Mouse (Mus musculus): ENCODE data around the gene Lmod3. TPM values are rescaled to one million over a fixed set of nuclear protein-coding genes. Genes with fewer than 3 reads are reported as not detected.
A peak's percentile ranks its signal among the peaks of the same experiment; 100 is the strongest.

Lmod3 gene
- total and polyA plus RNA-seq, 2 experiments from 2014 or later, result 0.21 TPM; not detected in 1

DNA sequence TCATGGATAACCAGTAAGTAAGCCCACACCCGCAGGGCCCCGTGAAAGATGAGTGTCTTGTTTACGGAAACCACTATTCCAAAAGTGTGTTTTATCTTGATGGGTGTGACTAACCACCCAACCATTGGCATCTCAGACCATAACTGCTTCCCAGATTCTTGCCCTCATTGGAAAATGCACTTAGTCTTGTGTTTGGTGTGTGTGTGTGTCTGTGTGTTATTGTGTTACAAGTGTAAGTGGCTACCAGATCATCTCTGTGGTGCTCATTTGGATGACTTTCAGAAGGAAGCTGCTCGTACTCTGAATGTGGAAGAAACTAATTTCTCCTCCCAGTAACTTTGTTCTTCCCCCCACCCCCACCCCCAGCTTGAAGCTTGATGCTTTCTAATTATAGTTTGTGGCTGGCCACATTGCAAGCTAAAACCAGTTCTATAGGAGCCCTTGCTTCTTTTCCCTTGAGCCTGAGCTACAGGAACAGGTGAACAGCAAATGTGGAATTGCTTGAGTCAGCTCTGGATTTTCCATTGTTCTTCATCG, 29.6 kb downstream of the Lmod3 start:
- no peaks in the 10 kb centered on the region for H3K9me3 ChIP-seq (ENCODE audit: low read length)
- H3K4me2 ChIP-seq (ENCODE audit: low read depth, low read length), result no peak overlapping the region
- ATAC-seq (no peak), DNase-seq (ENCODE audit: low spot score) (no peak)
- no peak overlapping the region for H3K9ac ChIP-seq (replicated peaks; ENCODE audit: low read length)
- H3K4me1 ChIP-seq (ENCODE audit: insufficient read depth, low read length), result no peaks in the 10 kb centered on the region
- 77% methylated on average over 5 of the region's 5 CpGs for WGBS
- no peaks in the 10 kb centered on the region for H3K27me3 ChIP-seq (ENCODE audit: insufficient read depth, low read length)
- TF ChIP-seq CTCF (IDR thresholded peaks at IDR 0.05; ENCODE audit: low read depth), result no peak
- H3K36me3 ChIP-seq (ENCODE audit: insufficient read depth, low read length), result no peaks in the 10 kb centered on the region
- H3K4me3 ChIP-seq (ENCODE audit: low read length), result no peak overlapping the region
- no peak overlapping the region for H3K27ac ChIP-seq

DNA sequence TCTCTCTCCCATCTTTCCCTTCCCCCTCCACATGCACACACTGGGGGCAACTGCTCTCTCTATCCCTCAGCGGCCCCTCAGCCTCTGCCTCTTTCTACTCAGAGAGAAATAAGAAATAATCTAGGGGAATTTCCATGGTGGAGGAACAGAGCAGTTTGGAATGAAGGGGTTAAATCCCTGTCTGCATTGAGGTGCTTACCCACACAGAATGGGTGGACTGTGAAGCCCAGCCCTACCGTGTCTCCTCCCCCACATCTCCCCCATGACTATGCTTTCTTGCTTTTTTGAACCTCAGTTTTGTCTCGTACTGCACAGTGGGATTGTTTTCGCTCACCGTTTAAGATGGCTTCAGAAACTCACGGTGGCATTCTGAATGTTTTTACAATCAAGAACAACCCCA, 30.2 kb downstream of the Lmod3 start:
- Histone ChIP-seq H3K9ac (replicated peaks; ENCODE audit: low read length) (no peak overlapping the region), H3K36me3 (ENCODE audit: insufficient read depth, low read length) (no peaks in the 10 kb centered on the region), H3K27me3 (ENCODE audit: insufficient read depth, low read length) (no peaks in the 10 kb centered on the region), H3K27ac (no peak overlapping the region), H3K9me3 (ENCODE audit: low read length) (no peaks in the 10 kb centered on the region), H3K4me3 (ENCODE audit: low read length) (no peak overlapping the region), H3K4me2 (ENCODE audit: low read depth, low read length) (no peak overlapping the region), H3K4me1 (ENCODE audit: insufficient read depth, low read length) (no peaks in the 10 kb centered on the region)
- DNase-seq (ENCODE audit: low spot score) (no peak), ATAC-seq (no peak)
- no peak for TF ChIP-seq CTCF (IDR thresholded peaks at IDR 0.05; ENCODE audit: low read depth)
- WGBS, result 49% methylated on average over 6 of the region's 6 CpGs

DNA sequence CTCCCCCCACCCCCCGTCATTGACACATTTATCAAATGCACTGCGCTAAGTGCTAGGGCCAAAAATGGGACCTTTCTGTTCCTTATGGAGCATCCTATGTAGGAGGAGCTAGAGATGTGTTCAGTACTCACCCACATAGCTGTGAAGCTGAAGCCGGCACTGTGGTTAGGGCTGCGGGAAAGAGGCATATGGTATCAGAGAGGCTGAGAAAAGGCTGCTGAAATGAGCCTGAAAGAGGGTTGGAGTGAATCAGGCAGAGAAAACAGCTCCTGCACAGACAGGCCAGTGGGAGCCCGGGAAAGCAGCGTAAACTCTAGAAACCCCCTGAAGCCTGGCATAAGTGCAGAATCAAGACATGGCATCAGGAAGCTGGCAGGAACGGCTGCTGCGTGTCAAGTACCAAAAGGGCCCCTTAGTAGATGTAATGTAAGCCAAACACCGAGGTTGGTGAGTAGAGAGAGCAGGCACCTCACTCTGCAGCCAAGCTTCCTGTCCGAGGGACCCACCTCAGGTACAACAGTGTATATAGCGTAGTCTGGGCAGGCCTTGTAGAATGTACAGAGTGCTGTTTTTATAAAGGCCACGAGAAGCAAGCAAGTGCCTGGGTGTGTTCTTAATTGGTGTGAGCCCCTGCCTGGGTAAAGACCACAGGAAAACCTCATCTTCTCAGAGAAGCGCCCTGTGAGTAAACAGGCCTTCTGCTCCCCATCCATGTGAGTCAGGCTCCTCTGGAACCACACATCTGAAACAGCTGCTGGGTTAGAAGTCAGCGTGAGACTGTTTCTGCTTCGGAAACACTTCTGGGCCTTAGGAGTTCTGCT, 31.1 kb downstream of the Lmod3 start:
- WGBS, result 54% methylated on average over 15 of the region's 15 CpGs
- no peak overlapping the region for H3K9ac ChIP-seq (replicated peaks; ENCODE audit: low read length)
- no peaks in the 10 kb centered on the region for H3K36me3 ChIP-seq (ENCODE audit: insufficient read depth, low read length)
- H3K9me3 ChIP-seq (ENCODE audit: low read length), result no peaks in the 10 kb centered on the region
- H3K4me3 ChIP-seq (ENCODE audit: low read length), result no peak overlapping the region
- no peak overlapping the region for H3K4me2 ChIP-seq (ENCODE audit: low read depth, low read length)
- DNase-seq (ENCODE audit: low spot score) (peak; percentile 18), ATAC-seq (no peak)
- 0 out of 2 replicates have a peak overlapping the region, but pooled peaks have one; percentile 20 for H3K27ac ChIP-seq
- H3K27me3 ChIP-seq (ENCODE audit: insufficient read depth, low read length), result no peaks in the 10 kb centered on the region
- no peak for TF ChIP-seq CTCF (IDR thresholded peaks at IDR 0.05; ENCODE audit: low read depth)
- H3K4me1 ChIP-seq (ENCODE audit: insufficient read depth, low read length), result no peaks in the 10 kb centered on the region

DNA sequence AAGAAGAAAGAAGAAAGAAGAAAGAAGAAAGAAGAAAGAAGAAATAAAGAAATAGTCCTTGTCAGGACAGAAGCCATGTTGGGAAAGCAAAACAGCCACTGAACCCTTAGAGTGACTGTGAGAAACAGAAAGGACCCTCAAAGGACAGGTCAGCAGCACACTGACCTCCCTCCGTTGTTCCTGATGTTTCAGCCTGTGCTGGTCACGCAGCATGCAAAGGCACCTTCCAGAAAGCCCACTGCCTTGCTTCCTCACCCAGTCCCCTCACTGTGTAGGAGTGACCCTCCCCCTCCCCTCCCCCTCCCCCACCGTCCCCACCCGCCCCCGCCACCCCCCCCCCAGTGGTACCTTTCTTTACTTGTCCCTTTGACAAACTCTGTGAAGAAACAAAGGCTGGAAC, 31.9 kb downstream of the Lmod3 start:
- no peaks in the 10 kb centered on the region for H3K36me3 ChIP-seq (ENCODE audit: insufficient read depth, low read length)
- DNase-seq (ENCODE audit: low spot score), result no peak
- no peak overlapping the region for H3K4me3 ChIP-seq (ENCODE audit: low read length)
- TF ChIP-seq CTCF (IDR thresholded peaks at IDR 0.05; ENCODE audit: low read depth), result no peak
- no peak for ATAC-seq
- no peaks in the 10 kb centered on the region for H3K27me3 ChIP-seq (ENCODE audit: insufficient read depth, low read length)
- 87% methylated on average over 2 of the region's 5 CpGs for WGBS
- no peak overlapping the region for H3K27ac ChIP-seq
- no peak overlapping the region for H3K9ac ChIP-seq (replicated peaks; ENCODE audit: low read length)
- no peaks in the 10 kb centered on the region for H3K9me3 ChIP-seq (ENCODE audit: low read length)
- no peaks in the 10 kb centered on the region for H3K4me1 ChIP-seq (ENCODE audit: insufficient read depth, low read length)
- no peak overlapping the region for H3K4me2 ChIP-seq (ENCODE audit: low read depth, low read length)

DNA sequence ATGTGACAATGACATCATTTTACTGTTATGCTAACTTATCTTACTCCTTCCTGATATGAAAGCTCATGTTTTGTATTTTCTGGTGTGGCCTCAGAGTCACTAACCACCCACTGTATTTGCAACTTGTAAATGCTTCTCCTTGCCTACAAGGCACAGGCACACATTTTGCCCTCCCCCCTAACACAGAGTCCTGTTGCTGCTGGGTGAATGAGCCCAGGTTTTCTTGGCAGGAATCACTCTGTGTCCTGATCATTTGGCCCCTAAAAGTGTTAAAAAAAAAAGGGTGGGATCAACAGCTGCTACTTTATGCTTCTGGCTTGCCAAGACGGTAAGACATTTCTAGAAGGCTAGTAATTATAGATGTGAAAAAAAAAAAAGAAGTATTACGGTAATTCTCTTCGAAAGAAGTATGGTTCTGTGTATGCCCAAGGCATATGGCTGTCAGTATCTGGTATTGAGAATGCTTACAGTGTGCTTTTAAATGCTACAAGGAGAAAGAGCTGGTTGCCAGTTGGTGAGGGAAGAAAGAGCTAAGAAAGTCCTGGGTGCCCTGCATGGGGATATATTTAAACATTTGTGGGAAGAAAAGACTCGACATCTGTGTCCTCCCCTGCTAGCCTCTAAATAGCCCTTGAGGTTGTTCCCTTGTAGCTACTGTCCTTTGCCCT, 36.3 kb downstream of the Lmod3 start:
- TF ChIP-seq CTCF (IDR thresholded peaks at IDR 0.05; ENCODE audit: low read depth), result no peak
- H3K9ac ChIP-seq (replicated peaks; ENCODE audit: low read length), result no peak overlapping the region
- H3K27me3 ChIP-seq (ENCODE audit: insufficient read depth, low read length), result no peaks in the 10 kb centered on the region
- H3K9me3 ChIP-seq (ENCODE audit: low read length), result no peaks in the 10 kb centered on the region
- H3K4me1 ChIP-seq (ENCODE audit: insufficient read depth, low read length), result peaks cover 5% of the 10 kb centered on the region; the same call in 1 of the 2 replicates
- H3K27ac ChIP-seq, result no peak overlapping the region
- WGBS, result 60% methylated on average over 4 of the region's 4 CpGs
- H3K36me3 ChIP-seq (ENCODE audit: insufficient read depth, low read length), result no peaks in the 10 kb centered on the region
- H3K4me3 ChIP-seq (ENCODE audit: low read length), result no peak overlapping the region
- ATAC-seq (no peak), DNase-seq (ENCODE audit: low spot score) (no peak)
- H3K4me2 ChIP-seq (ENCODE audit: low read depth, low read length), result no peak overlapping the region

DNA sequence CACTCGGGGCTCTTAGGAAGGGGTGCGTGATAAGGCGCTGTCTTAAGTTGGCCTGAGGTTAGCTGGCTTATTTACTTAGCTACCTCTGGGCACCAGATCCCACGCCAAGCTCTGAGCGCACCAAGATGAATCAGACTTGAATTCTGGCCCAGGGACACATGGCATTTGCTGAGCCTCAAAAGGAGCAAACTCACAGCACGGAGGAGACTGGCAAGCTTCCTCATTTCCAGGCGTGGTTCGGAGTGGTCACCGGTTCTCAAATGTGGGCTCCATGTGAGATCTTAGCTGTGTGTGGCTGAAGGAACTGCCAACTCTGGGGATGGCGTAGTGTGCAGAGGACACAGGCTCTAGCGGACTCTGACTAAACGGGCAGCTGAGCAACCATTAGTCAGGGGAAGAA, 40.6 kb downstream of the Lmod3 start:
- WGBS, result 36% methylated on average over 12 of the region's 12 CpGs
- no peaks in the 10 kb centered on the region for H3K9me3 ChIP-seq (ENCODE audit: low read length)
- ATAC-seq (0 out of 2 replicates have a peak, but pooled peaks have one; percentile 12), DNase-seq (ENCODE audit: low spot score) (peak; percentile 36)
- H3K4me2 ChIP-seq (ENCODE audit: low read depth, low read length), result peak overlapping the region; percentile 89
- H3K36me3 ChIP-seq (ENCODE audit: insufficient read depth, low read length), result no peaks in the 10 kb centered on the region
- TF ChIP-seq CTCF (IDR thresholded peaks at IDR 0.05; ENCODE audit: low read depth), result no peak
- peak overlapping the region; percentile 54; the same call in 1 of the 2 replicates for H3K27ac ChIP-seq
- H3K9ac ChIP-seq (replicated peaks; ENCODE audit: low read length), result peak overlapping the region; percentile 38; the same call in 1 of the 2 replicates
- H3K4me1 ChIP-seq (ENCODE audit: insufficient read depth, low read length), result peaks cover 5% of the 10 kb centered on the region; the same call in 1 of the 2 replicates
- H3K27me3 ChIP-seq (ENCODE audit: insufficient read depth, low read length), result no peaks in the 10 kb centered on the region
- peak overlapping the region; percentile 74 for H3K4me3 ChIP-seq (ENCODE audit: low read length)

All from hindbrain, postnatal 0 days (tissue).